Mouse (Mus musculus) megakaryocyte, embryonic 14.5 days (primary cell): ENCODE data around the gene Fbxw8.

Experiments used
- FLI1 ChIP-seq: IDR thresholded peaks from 2 replicates; pipeline ENCODE4 v1.6.1; 2012; ENCODE audit warnings: low read length, inconsistent platforms, mixed read lengths
- GATA1 ChIP-seq: IDR thresholded peaks from 3 replicates; pipeline ENCODE4 v1.6.1; 2012; ENCODE audit warnings: mixed read lengths, low read length, inconsistent platforms, borderline replicate concordance

DNA sequence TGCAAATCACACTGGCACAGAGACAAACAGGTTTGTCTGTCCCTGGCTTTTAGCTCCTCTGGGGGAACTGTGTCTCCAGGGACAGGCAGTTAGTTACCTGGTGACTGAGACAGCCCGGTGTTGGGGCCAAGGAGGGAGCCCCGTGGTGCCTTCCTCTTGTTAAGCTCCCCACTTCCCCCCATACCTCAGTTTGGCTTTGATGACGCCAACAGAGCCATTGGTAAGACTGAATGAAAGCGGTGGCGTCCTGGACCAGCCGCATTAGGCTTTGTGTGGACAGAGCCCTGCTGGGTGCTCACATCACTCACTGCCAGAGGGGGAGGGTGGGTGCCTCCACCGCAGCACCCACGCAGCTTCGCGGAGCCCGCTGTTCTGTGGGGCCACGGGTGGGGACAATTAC lies 129.4 kb downstream of the Fbxw8 start:
- TF ChIP-seq GATA1 (no peak), FLI1 (no peak)
